Mouse (Mus musculus): ENCODE measurements at regions not wholly inside any gene's neighbourhood (a gene's known extent, or its start where the extent isn't known, plus 50 kb on each side); places are given as distances from the start of the nearest gene placed in this dataset.

DNA sequence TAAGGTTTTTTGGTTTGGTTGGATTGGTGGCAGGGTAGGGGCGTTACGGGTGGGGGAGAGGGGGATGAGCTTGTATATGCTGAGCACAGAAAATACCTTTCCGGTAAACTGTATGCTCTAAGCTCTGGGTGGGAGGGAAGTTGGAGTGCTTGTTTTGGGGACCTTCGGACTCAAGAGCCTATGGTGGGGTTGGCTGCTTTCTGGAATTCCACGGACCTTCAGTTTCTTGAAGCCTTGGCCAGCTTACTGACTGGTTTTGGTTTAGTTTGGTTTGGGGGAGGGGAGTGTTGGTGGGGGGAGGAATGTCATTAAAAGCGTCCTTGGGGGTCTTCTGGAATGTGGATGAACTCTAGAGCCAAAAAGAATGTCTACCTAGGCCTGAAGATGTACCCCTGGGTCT is 59.6 kb upstream of the Hs6st1 start:
- Histone ChIP-seq H3K4me1 (replicated peaks; ENCODE audit: low read depth, low read length) (peaks cover 71% of the 10 kb centered on the region), H3K27me3 (ENCODE audit: insufficient read depth, low read length) (no peaks in the 10 kb centered on the region), H3K9me3 (ENCODE audit: low read length) (peaks cover 38% of the 10 kb centered on the region), H3K36me3 (ENCODE audit: insufficient read depth, low read length) (peaks cover 14% of the 10 kb centered on the region; the same call in 1 of the 2 replicates), H3K4me3 (replicated peaks; ENCODE audit: low read length) (no peak overlapping the region)
- no peak for TF ChIP-seq POU5F1 (IDR thresholded peaks at IDR 0.05; ENCODE audit: borderline replicate concordance, low read length)
- TF ChIP-seq NANOG (IDR thresholded peaks at IDR 0.05; ENCODE audit: borderline replicate concordance, low read length), result no peak
- no peak for TF ChIP-seq CTCF (conservative IDR thresholded peaks at IDR 0.05; ENCODE audit: low read length)

DNA sequence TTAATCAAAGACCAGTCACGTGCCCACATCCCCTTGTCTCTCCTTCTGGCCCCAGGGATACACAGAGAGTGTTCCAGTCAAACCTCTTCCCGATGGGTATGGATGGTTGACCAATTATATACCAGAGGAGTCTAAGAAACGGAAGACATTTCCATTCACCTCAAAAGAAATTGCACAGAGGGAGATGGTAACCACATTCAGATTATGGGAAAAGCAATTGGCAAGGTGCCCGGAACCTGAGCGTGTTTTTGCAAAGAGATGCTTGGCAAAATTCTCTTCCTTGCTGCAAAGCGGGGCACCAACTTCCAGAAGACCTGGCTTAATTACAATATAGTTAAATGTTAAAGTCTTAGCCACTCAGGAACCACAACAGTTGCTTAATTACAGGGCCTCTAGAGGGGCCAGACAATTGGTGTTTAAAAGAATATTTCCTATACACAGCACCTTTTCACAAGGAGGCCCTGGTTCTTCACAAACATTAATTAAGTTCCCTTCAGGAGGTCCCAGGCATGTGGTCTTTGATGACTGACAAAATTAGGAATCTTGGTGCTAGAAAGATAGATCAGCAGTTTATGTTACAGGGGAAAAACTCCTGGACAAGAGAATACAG is 59.1 kb upstream of the Hs6st1 start:
- Histone ChIP-seq H3K27me3 (ENCODE audit: insufficient read depth, low read length) (no peaks in the 10 kb centered on the region), H3K36me3 (ENCODE audit: insufficient read depth, low read length) (peaks cover 14% of the 10 kb centered on the region; the same call in 1 of the 2 replicates), H3K9me3 (ENCODE audit: low read length) (peaks cover 38% of the 10 kb centered on the region), H3K4me3 (replicated peaks; ENCODE audit: low read length) (no peak overlapping the region), H3K4me1 (replicated peaks; ENCODE audit: low read depth, low read length) (peaks cover 71% of the 10 kb centered on the region)
- TF ChIP-seq CTCF (conservative IDR thresholded peaks at IDR 0.05; ENCODE audit: low read length) (no peak), NANOG (IDR thresholded peaks at IDR 0.05; ENCODE audit: borderline replicate concordance, low read length) (no peak), POU5F1 (IDR thresholded peaks at IDR 0.05; ENCODE audit: borderline replicate concordance, low read length) (no peak)

DNA sequence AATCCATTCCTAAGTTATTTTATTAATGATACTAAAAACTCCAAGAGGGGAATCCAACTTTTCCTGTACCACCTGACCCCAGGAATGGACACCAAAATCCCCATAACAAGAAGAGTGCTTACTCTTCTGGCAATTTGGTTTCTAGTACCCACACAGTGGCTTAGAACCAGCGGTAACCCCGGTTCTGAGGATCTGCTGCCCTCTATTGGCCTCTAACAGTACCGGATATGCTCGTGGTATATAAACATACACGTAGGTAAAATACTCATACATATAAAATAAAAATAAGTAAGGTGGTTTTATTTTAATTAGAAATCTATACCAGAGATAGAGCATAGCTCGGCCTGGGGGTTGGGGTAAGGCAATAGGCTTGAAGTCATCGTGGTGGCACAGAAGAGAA is 58.0 kb upstream of the Hs6st1 start:
- Histone ChIP-seq H3K27me3 (ENCODE audit: insufficient read depth, low read length) (no peaks in the 10 kb centered on the region), H3K36me3 (ENCODE audit: insufficient read depth, low read length) (peaks cover 14% of the 10 kb centered on the region; the same call in 1 of the 2 replicates), H3K4me1 (replicated peaks; ENCODE audit: low read depth, low read length) (peaks cover 73% of the 10 kb centered on the region), H3K4me3 (replicated peaks; ENCODE audit: low read length) (peak overlapping the region; percentile 35; the same call in 1 of the 2 replicates), H3K9me3 (ENCODE audit: low read length) (peaks cover 38% of the 10 kb centered on the region)
- TF ChIP-seq POU5F1 (IDR thresholded peaks at IDR 0.05; ENCODE audit: borderline replicate concordance, low read length) (no peak), CTCF (conservative IDR thresholded peaks at IDR 0.05; ENCODE audit: low read length) (peak; percentile 27; the same call in 1 of the 2 replicates), NANOG (IDR thresholded peaks at IDR 0.05; ENCODE audit: borderline replicate concordance, low read length) (no peak)

DNA sequence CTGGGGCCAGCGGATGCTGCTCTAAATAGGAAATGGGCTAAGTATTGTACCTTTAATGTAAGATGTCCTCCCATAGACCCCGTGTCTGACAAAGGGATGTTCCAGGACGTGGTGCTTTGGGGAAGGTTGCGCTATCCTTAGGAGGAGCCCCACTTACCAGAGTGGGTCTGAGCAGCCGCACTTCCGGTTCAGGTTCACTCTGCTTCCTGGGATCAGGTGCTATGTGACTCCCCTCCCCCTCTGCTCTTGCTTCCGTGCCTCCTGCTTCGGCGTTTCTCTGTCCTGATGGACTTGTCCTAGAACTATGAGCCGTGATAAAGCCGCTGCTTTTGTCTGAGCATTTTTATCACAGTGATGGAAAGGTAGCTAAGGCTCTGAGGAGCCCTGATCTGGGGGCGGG is 57.4 kb upstream of the Hs6st1 start:
- H3K9me3 ChIP-seq (ENCODE audit: low read length), result peaks cover 38% of the 10 kb centered on the region
- H3K36me3 ChIP-seq (ENCODE audit: insufficient read depth, low read length), result peaks cover 14% of the 10 kb centered on the region; the same call in 1 of the 2 replicates
- no peaks in the 10 kb centered on the region for H3K27me3 ChIP-seq (ENCODE audit: insufficient read depth, low read length)
- TF ChIP-seq CTCF (conservative IDR thresholded peaks at IDR 0.05; ENCODE audit: low read length) (no peak), NANOG (IDR thresholded peaks at IDR 0.05; ENCODE audit: borderline replicate concordance, low read length) (no peak), POU5F1 (IDR thresholded peaks at IDR 0.05; ENCODE audit: borderline replicate concordance, low read length) (no peak)
- H3K4me3 ChIP-seq (replicated peaks; ENCODE audit: low read length), result peak overlapping the region; percentile 35
- H3K4me1 ChIP-seq (replicated peaks; ENCODE audit: low read depth, low read length), result peaks cover 73% of the 10 kb centered on the region

DNA sequence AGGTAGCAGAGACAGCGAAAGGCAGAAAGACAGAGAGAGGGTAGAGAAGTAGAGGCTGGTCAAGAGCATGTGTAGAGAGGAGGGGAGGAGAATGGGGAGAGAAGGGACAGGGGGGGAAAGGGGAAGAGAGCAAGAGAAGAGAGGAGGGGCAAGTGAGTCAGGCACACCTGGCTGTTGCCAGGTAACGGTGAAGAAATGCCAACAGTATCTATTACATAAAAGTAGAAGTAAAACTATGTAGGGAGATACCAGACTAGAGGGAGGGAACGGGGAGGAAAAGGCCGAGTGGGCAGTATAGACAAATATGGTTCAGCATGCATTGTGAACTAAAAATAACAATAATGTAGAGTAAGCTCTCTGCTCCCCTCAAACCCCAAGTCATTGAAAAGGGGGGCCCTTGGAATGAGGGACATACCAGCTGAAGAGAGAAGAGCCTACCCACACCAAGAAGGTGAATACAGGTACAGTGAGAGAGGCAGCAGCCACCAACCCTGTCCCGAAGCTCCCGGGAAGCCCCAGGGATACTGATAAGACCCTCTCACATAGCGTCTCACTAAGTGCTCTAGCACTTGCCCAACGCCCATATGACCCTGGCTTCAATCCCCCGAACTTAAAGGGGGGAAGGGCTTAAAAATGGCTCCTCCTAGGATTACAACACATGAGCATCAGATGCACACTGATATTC is 56.0 kb upstream of the Hs6st1 start:
- Histone ChIP-seq H3K36me3 (ENCODE audit: insufficient read depth, low read length) (peaks cover 14% of the 10 kb centered on the region; the same call in 1 of the 2 replicates), H3K4me3 (replicated peaks; ENCODE audit: low read length) (no peak overlapping the region), H3K4me1 (replicated peaks; ENCODE audit: low read depth, low read length) (peaks cover 77% of the 10 kb centered on the region), H3K27me3 (ENCODE audit: insufficient read depth, low read length) (no peaks in the 10 kb centered on the region), H3K9me3 (ENCODE audit: low read length) (peaks cover 38% of the 10 kb centered on the region)
- TF ChIP-seq CTCF (conservative IDR thresholded peaks at IDR 0.05; ENCODE audit: low read length) (no peak), POU5F1 (IDR thresholded peaks at IDR 0.05; ENCODE audit: borderline replicate concordance, low read length) (no peak), NANOG (IDR thresholded peaks at IDR 0.05; ENCODE audit: borderline replicate concordance, low read length) (no peak)

DNA sequence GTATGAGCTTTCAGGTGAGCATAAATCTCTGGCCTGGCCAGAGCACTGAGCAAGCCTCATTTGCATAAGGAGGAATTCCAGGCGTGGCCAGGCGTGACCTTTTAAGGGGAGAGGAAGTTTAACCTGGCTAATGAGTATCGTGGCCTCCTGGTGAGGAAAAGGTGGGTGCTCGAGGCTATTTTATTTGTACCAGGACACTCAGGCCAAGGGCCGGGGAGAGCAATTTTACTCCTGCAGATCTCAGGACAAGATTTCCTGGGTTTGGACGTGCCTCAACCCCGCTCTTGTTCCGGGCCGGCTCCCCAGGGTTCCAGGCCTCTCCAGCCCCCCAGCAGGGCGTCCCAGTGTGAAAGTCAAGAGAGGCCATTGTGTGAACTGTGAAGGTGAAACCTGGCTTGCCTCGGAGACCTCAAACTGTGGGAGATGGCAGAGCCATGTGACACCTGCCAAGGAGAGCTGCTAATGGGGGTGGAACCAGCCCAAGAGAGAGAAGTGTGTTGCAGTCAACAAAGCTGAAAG is 54.3 kb upstream of the Hs6st1 start:
- H3K4me1 ChIP-seq (replicated peaks; ENCODE audit: low read depth, low read length), result peaks cover 88% of the 10 kb centered on the region
- no peaks in the 10 kb centered on the region for H3K27me3 ChIP-seq (ENCODE audit: insufficient read depth, low read length)
- TF ChIP-seq CTCF (conservative IDR thresholded peaks at IDR 0.05; ENCODE audit: low read length) (no peak), POU5F1 (IDR thresholded peaks at IDR 0.05; ENCODE audit: borderline replicate concordance, low read length) (0 out of 2 replicates have a peak, but pooled peaks have one; percentile 4), NANOG (IDR thresholded peaks at IDR 0.05; ENCODE audit: borderline replicate concordance, low read length) (peak; percentile 68)
- H3K4me3 ChIP-seq (replicated peaks; ENCODE audit: low read length), result peak overlapping the region; percentile 27
- peaks cover 14% of the 10 kb centered on the region; the same call in 1 of the 2 replicates for H3K36me3 ChIP-seq (ENCODE audit: insufficient read depth, low read length)
- H3K9me3 ChIP-seq (ENCODE audit: low read length), result peaks cover 42% of the 10 kb centered on the region

DNA sequence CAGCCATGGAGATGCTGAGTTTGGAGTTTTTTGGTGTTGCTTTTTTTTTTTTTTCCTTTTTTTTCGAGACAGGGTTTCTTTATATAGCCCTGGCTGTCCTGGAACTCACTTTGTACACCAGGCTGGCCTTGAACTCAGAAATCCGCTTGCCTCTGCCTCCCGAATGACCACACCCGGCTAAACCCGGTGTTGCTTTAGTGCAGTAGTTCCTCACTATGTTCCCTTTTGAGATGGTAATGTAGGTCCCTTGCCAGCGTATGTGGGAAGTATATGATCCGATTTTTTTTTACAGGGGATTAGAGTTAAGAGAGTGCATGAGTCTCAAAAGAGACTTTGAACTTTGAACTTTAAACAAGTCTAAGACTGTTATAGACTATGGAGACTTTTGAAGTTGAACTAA is 53.8 kb upstream of the Hs6st1 start:
- Histone ChIP-seq H3K4me3 (replicated peaks; ENCODE audit: low read length) (peak overlapping the region; percentile 27; the same call in 1 of the 2 replicates), H3K36me3 (ENCODE audit: insufficient read depth, low read length) (peaks cover 17% of the 10 kb centered on the region), H3K4me1 (replicated peaks; ENCODE audit: low read depth, low read length) (peaks cover 88% of the 10 kb centered on the region), H3K9me3 (ENCODE audit: low read length) (peaks cover 45% of the 10 kb centered on the region), H3K27me3 (ENCODE audit: insufficient read depth, low read length) (no peaks in the 10 kb centered on the region)
- TF ChIP-seq CTCF (conservative IDR thresholded peaks at IDR 0.05; ENCODE audit: low read length) (no peak), POU5F1 (IDR thresholded peaks at IDR 0.05; ENCODE audit: borderline replicate concordance, low read length) (no peak), NANOG (IDR thresholded peaks at IDR 0.05; ENCODE audit: borderline replicate concordance, low read length) (no peak)

DNA sequence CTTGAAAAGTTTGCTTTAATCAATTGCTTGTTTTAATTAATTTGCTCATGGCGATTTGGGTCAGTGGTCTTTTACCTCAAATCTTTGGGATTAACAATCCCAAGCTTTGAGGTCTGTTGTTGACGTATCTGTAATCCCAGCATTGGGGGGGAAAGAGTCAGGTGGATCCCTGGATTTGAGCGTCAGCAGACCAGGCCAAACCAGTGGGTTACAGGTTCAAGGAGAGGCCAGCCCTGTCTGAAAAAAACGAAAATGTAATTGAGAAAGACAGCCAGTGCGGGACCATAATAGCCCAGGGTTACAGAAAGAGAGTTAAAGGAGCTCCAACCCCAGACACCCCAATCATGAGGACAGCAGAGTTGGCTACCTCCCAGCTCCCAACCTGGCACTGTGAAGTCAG is 53.0 kb upstream of the Hs6st1 start:
- no peak for TF ChIP-seq CTCF (conservative IDR thresholded peaks at IDR 0.05; ENCODE audit: low read length)
- TF ChIP-seq NANOG (IDR thresholded peaks at IDR 0.05; ENCODE audit: borderline replicate concordance, low read length), result no peak
- no peak for TF ChIP-seq POU5F1 (IDR thresholded peaks at IDR 0.05; ENCODE audit: borderline replicate concordance, low read length)
- Histone ChIP-seq H3K36me3 (ENCODE audit: insufficient read depth, low read length) (peaks cover 23% of the 10 kb centered on the region), H3K27me3 (ENCODE audit: insufficient read depth, low read length) (no peaks in the 10 kb centered on the region), H3K4me1 (replicated peaks; ENCODE audit: low read depth, low read length) (peaks cover 91% of the 10 kb centered on the region), H3K9me3 (ENCODE audit: low read length) (peaks cover 48% of the 10 kb centered on the region), H3K4me3 (replicated peaks; ENCODE audit: low read length) (no peak overlapping the region)

Data from E14TG2a.4 (cell line).